Mouse (Mus musculus): ENCODE data around the gene Rybp. TPM values are rescaled to one million over a fixed set of nuclear protein-coding genes. Genes with fewer than 3 reads are reported as not detected.

Gene Rybp
- total RNA-seq, 1 experiment from 2014 or later = 25.2 TPM

- no peak for DNase-seq
Measured at GRCm38 (mm10) chr6:100188883-100189743, 98.2 kb downstream of the Rybp start.

GRCm38 (mm10) chr6:100187821-100188220, 99.5 kb downstream of the Rybp start:
- no peak for DNase-seq

- no peak for DNase-seq
Measured at GRCm38 (mm10) chr6:100186789-100187188, 100.5 kb downstream of the Rybp start.

- no peak for DNase-seq
Measured at GRCm38 (mm10) chr6:100185524-100185923, 101.8 kb downstream of the Rybp start.

GRCm38 (mm10) chr6:100183344-100183743, 103.9 kb downstream of the Rybp start:
- DNase-seq = no peak

- DNase-seq = no peak
Measured at GRCm38 (mm10) chr6:100180883-100181262, 106.4 kb downstream of the Rybp start.

GRCm38 (mm10) chr6:100180213-100180882, 106.9 kb downstream of the Rybp start:
- DNase-seq = no peak

- DNase-seq = no peak
Measured at GRCm38 (mm10) chr6:100178830-100179229, 108.5 kb downstream of the Rybp start.
